Mouse (Mus musculus) fat pad, adult 2 months (tissue): ENCODE results near the gene Cfh.
"Not testable (repeated sequence)": the region's sequence is repeated elsewhere in the genome, so short reads cannot be mapped to it uniquely, and the experiment has no call there.

Experiments
- DNase-seq: peaks from one replicate; pipeline ENCODE4 v3.0.0-alpha.2; 2011; ENCODE audit warnings: low read depth, low spot score; ENCODE audit errors: extremely low read depth

Cfh gene

GRCm38 (mm10) chr1:140183664-140184063 lies at the start of gene Cfh:
TSS of gene Cfh (minus strand) at chr1:140183764.
- not testable (repeated sequence) for DNase-seq

GRCm38 (mm10) chr1:140226673-140227072 lies 43.1 kb upstream of the Cfh start:
- DNase-seq = no peak

- no peak for DNase-seq
These were observed 41.7 kb upstream of the Cfh start for GRCm38 (mm10) chr1:140225221-140225620.

GRCm38 (mm10) chr1:140205329-140205728 lies 21.8 kb upstream of the Cfh start:
- no peak for DNase-seq

GRCm38 (mm10) chr1:140188500-140188899 lies 4.9 kb upstream of the Cfh start:
- not testable (repeated sequence) for DNase-seq

- no peak for DNase-seq
These were observed 356 bp downstream of the Cfh start for GRCm38 (mm10) chr1:140183208-140183607.

GRCm38 (mm10) chr1:140180125-140180524 lies 3.4 kb downstream of the Cfh start:
- DNase-seq = no peak

GRCm38 (mm10) chr1:140175442-140175841 lies 8.1 kb downstream of the Cfh start:
- no peak for DNase-seq

- no peak for DNase-seq
These were observed 11.9 kb downstream of the Cfh start for GRCm38 (mm10) chr1:140171581-140172154.

- no peak for DNase-seq
These were observed 24.6 kb downstream of the Cfh start for GRCm38 (mm10) chr1:140158970-140159369.

GRCm38 (mm10) chr1:140069471-140069870 lies 114.1 kb downstream of the Cfh start:
- no peak for DNase-seq
